Mouse (Mus musculus) olfactory bulb, adult 2 months (tissue): ENCODE results near the gene Ceacam2.

Source experiments
- CTCF ChIP-seq: fragments of 200-500 bp; IDR thresholded peaks from 2 replicates; pipeline ENCODE4 v1.5.1; 2012; ENCODE audit warnings: low read depth, mild to moderate bottlenecking, low read length, moderate library complexity; ENCODE audit not compliant: insufficient read depth
- POLR2A ChIP-seq: fragments of 200-500 bp; IDR thresholded peaks from 2 replicates; pipeline ENCODE4 v1.6.1; 2012; ENCODE audit warnings: mild to moderate bottlenecking, low read depth, low read length, moderate library complexity; ENCODE audit not compliant: insufficient read depth

DNA sequence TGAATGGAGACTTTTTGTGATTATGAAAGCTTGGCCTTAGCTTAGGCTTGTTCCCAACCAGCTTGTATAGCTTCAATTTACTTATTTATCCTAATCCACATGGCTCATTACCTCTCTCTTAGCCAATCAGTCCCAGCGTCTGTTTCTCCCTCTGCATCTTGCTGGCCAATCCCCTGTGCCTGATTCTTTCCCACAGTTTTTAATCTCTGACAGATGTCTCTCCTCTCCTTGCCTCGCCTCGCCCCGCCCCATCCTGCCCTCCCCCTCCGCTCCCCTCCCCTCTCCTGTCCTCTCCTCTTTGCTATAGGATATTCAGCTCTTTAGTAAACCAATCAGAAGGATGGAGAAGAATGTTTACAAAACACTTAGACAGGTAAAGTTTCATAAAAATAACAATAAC lies 54.6 kb downstream of the Ceacam2 start:
- no peak for TF ChIP-seq CTCF
- no peak for TF ChIP-seq POLR2A
